Mouse (Mus musculus): ENCODE measurements around the gene Tmco4. TPM values are rescaled to one million over a fixed set of nuclear protein-coding genes. Genes with fewer than 3 reads are reported as not detected.

Gene Tmco4
- polyA plus RNA-seq, 1 experiment from 2014 or later, result 3.7 TPM

GRCm38 (mm10) chr4:138984744-138985143 is 12.1 kb downstream of the Tmco4 start:
- no peak overlapping the region for H3K4me3 ChIP-seq (ENCODE audit: low read depth, low read length)
- ATAC-seq (ENCODE audit: insufficient read depth), result no peak
- no peak overlapping the region for H3K9ac ChIP-seq
- H3K9me3 ChIP-seq (ENCODE audit: low read depth, low read length), result no peaks in the 10 kb centered on the region
- H3K4me1 ChIP-seq (ENCODE audit: insufficient read depth), result no peaks in the 10 kb centered on the region
- peak; percentile 46 for TF ChIP-seq CTCF (IDR thresholded peaks at IDR 0.05; ENCODE audit: low read depth)
- DNase-seq, result no peak
- H3K36me3 ChIP-seq (ENCODE audit: insufficient read depth), result no peaks in the 10 kb centered on the region
- WGBS, result 72% methylated on average over 7 of the region's 7 CpGs
- H3K4me2 ChIP-seq, result no peak overlapping the region
- H3K27me3 ChIP-seq (ENCODE audit: insufficient read depth, low read length), result no peaks in the 10 kb centered on the region
- H3K27ac ChIP-seq (ENCODE audit: low read depth), result no peak overlapping the region

- TF ChIP-seq CTCF (IDR thresholded peaks at IDR 0.05; ENCODE audit: low read depth), result no peak
- Histone ChIP-seq H3K27me3 (ENCODE audit: insufficient read depth, low read length) (no peaks in the 10 kb centered on the region), H3K9ac (no peak overlapping the region), H3K4me3 (ENCODE audit: low read depth, low read length) (no peak overlapping the region), H3K4me1 (ENCODE audit: insufficient read depth) (no peaks in the 10 kb centered on the region), H3K36me3 (ENCODE audit: insufficient read depth) (no peaks in the 10 kb centered on the region), H3K9me3 (ENCODE audit: low read depth, low read length) (no peaks in the 10 kb centered on the region), H3K27ac (ENCODE audit: low read depth) (no peak overlapping the region), H3K4me2 (no peak overlapping the region)
- 52% methylated on average over 5 of the region's 5 CpGs for WGBS
- DNase-seq (no peak), ATAC-seq (ENCODE audit: insufficient read depth) (no peak)
These were observed 13.6 kb downstream of the Tmco4 start for GRCm38 (mm10) chr4:138986280-138986679.

- Histone ChIP-seq H3K4me2 (no peak overlapping the region), H3K27ac (ENCODE audit: low read depth) (no peak overlapping the region), H3K27me3 (ENCODE audit: insufficient read depth, low read length) (no peaks in the 10 kb centered on the region), H3K36me3 (ENCODE audit: insufficient read depth) (no peaks in the 10 kb centered on the region), H3K4me3 (ENCODE audit: low read depth, low read length) (no peak overlapping the region), H3K4me1 (ENCODE audit: insufficient read depth) (no peaks in the 10 kb centered on the region), H3K9ac (no peak overlapping the region), H3K9me3 (ENCODE audit: low read depth, low read length) (no peaks in the 10 kb centered on the region)
- WGBS, result 64% methylated on average over 3 of the region's 3 CpGs
- ATAC-seq (ENCODE audit: insufficient read depth) (no peak), DNase-seq (no peak)
- TF ChIP-seq CTCF (IDR thresholded peaks at IDR 0.05; ENCODE audit: low read depth), result no peak
These were observed 21.7 kb downstream of the Tmco4 start for GRCm38 (mm10) chr4:138994389-138994788.

GRCm38 (mm10) chr4:138996410-138996809 is 23.7 kb downstream of the Tmco4 start:
- ATAC-seq (ENCODE audit: insufficient read depth) (no peak), DNase-seq (no peak)
- Histone ChIP-seq H3K4me3 (ENCODE audit: low read depth, low read length) (no peak overlapping the region), H3K9me3 (ENCODE audit: low read depth, low read length) (no peaks in the 10 kb centered on the region), H3K27ac (ENCODE audit: low read depth) (no peak overlapping the region), H3K9ac (no peak overlapping the region), H3K4me2 (no peak overlapping the region), H3K36me3 (ENCODE audit: insufficient read depth) (no peaks in the 10 kb centered on the region), H3K4me1 (ENCODE audit: insufficient read depth) (no peaks in the 10 kb centered on the region), H3K27me3 (ENCODE audit: insufficient read depth, low read length) (no peaks in the 10 kb centered on the region)
- peak; percentile 60 for TF ChIP-seq CTCF (IDR thresholded peaks at IDR 0.05; ENCODE audit: low read depth)
- WGBS, result 75% methylated on average over 5 of the region's 5 CpGs

- Histone ChIP-seq H3K4me3 (ENCODE audit: low read depth, low read length) (no peak overlapping the region), H3K27ac (ENCODE audit: low read depth) (no peak overlapping the region), H3K4me2 (no peak overlapping the region), H3K4me1 (ENCODE audit: insufficient read depth) (no peaks in the 10 kb centered on the region), H3K9ac (no peak overlapping the region), H3K36me3 (ENCODE audit: insufficient read depth) (no peaks in the 10 kb centered on the region), H3K9me3 (ENCODE audit: low read depth, low read length) (no peaks in the 10 kb centered on the region), H3K27me3 (ENCODE audit: insufficient read depth, low read length) (no peaks in the 10 kb centered on the region)
- no peak for DNase-seq
- TF ChIP-seq CTCF (IDR thresholded peaks at IDR 0.05; ENCODE audit: low read depth), result peak; percentile 37
- ATAC-seq (ENCODE audit: insufficient read depth), result no peak
- 81% methylated on average over 4 of the region's 4 CpGs for WGBS
These were observed 24.4 kb downstream of the Tmco4 start for GRCm38 (mm10) chr4:138997121-138997520.

GRCm38 (mm10) chr4:138998611-138999010 is 25.9 kb downstream of the Tmco4 start:
- DNase-seq (no peak), ATAC-seq (ENCODE audit: insufficient read depth) (no peak)
- Histone ChIP-seq H3K36me3 (ENCODE audit: insufficient read depth) (no peaks in the 10 kb centered on the region), H3K4me3 (ENCODE audit: low read depth, low read length) (no peak overlapping the region), H3K9ac (no peak overlapping the region), H3K4me1 (ENCODE audit: insufficient read depth) (no peaks in the 10 kb centered on the region), H3K27me3 (ENCODE audit: insufficient read depth, low read length) (no peaks in the 10 kb centered on the region), H3K27ac (ENCODE audit: low read depth) (no peak overlapping the region), H3K4me2 (no peak overlapping the region), H3K9me3 (ENCODE audit: low read depth, low read length) (no peaks in the 10 kb centered on the region)
- WGBS, result 75% methylated on average over 11 of the region's 11 CpGs
- no peak for TF ChIP-seq CTCF (IDR thresholded peaks at IDR 0.05; ENCODE audit: low read depth)

GRCm38 (mm10) chr4:139001026-139001425 is 28.3 kb downstream of the Tmco4 start:
- H3K4me2 ChIP-seq, result no peak overlapping the region
- no peak for DNase-seq
- no peaks in the 10 kb centered on the region for H3K4me1 ChIP-seq (ENCODE audit: insufficient read depth)
- H3K9me3 ChIP-seq (ENCODE audit: low read depth, low read length), result no peaks in the 10 kb centered on the region
- no peaks in the 10 kb centered on the region for H3K27me3 ChIP-seq (ENCODE audit: insufficient read depth, low read length)
- no peak for TF ChIP-seq CTCF (IDR thresholded peaks at IDR 0.05; ENCODE audit: low read depth)
- H3K36me3 ChIP-seq (ENCODE audit: insufficient read depth), result no peaks in the 10 kb centered on the region
- H3K27ac ChIP-seq (ENCODE audit: low read depth), result no peak overlapping the region
- H3K4me3 ChIP-seq (ENCODE audit: low read depth, low read length), result no peak overlapping the region
- no peak overlapping the region for H3K9ac ChIP-seq
- no peak for ATAC-seq (ENCODE audit: insufficient read depth)
- WGBS, result 36% methylated on average over 2 of the region's 2 CpGs

- Histone ChIP-seq H3K27me3 (ENCODE audit: insufficient read depth, low read length) (no peaks in the 10 kb centered on the region), H3K27ac (ENCODE audit: low read depth) (no peak overlapping the region), H3K9ac (no peak overlapping the region), H3K36me3 (ENCODE audit: insufficient read depth) (no peaks in the 10 kb centered on the region), H3K4me2 (no peak overlapping the region), H3K9me3 (ENCODE audit: low read depth, low read length) (no peaks in the 10 kb centered on the region), H3K4me3 (ENCODE audit: low read depth, low read length) (no peak overlapping the region), H3K4me1 (ENCODE audit: insufficient read depth) (no peaks in the 10 kb centered on the region)
- DNase-seq, result peak; percentile 48
- ATAC-seq (ENCODE audit: insufficient read depth), result no peak
- peak; percentile 55 for TF ChIP-seq CTCF (IDR thresholded peaks at IDR 0.05; ENCODE audit: low read depth)
- WGBS, result 12% methylated on average over 6 of the region's 6 CpGs
These were observed 28.7 kb downstream of the Tmco4 start for GRCm38 (mm10) chr4:139001433-139001832.
